Comparison of ENCODE assay signal across 9 mouse cellular contexts in genomic region chr7:64504691-64505231, GRCm38 (mm10). TPM values are rescaled to one million over a fixed set of nuclear protein-coding genes. Genes with fewer than 3 reads are reported as not detected.
DNase-seq lines count a peak whose midpoint lies in the region; ATAC-seq lines count a peak whose summit lies in the region.
"Had no signal": no experiment of that assay in that cellular context is flagged by ENCODE, and none has a peak within 500 bp of the region (broad histone marks: within the 10 kb centered on the region; RNA-seq: fewer than 3 reads in every experiment).

No protein-coding gene starts in this region.

- no peaks in the 10 kb centered on the region; the same call in 1 of the 2 replicates for H3K36me3 ChIP-seq in midbrain, embryonic 12.5 days
- H3K36me3 ChIP-seq: liver, embryonic 15.5 days had no signal

- peak overlapping the region; percentile 20; the same call in 1 of the 2 replicates for H3K4me3 ChIP-seq in midbrain, embryonic 12.5 days
- H3K4me3 ChIP-seq: liver, embryonic 15.5 days had no signal

- H3K4me1 ChIP-seq in midbrain, embryonic 12.5 days = peaks cover 35% of the 10 kb centered on the region
- H3K4me1 ChIP-seq: liver, embryonic 15.5 days had no signal

- 29% methylated on average over 7 of the region's 8 CpGs for WGBS in midbrain, embryonic 12.5 days

- ATAC-seq in midbrain, embryonic 12.5 days (ENCODE audit: low FRiP score, low read depth) = no peak

- H3K27me3 ChIP-seq in midbrain, embryonic 12.5 days = peaks cover 14% of the 10 kb centered on the region

- peak overlapping the region; percentile 43 for H3K4me2 ChIP-seq in midbrain, embryonic 12.5 days (replicated peaks)
- H3K4me2 ChIP-seq: liver, embryonic 15.5 days had no signal

- no peak overlapping the region for H3K9ac ChIP-seq in midbrain, embryonic 12.5 days (replicated peaks)
- H3K9ac ChIP-seq: liver, embryonic 15.5 days had no signal

- peak overlapping the region; percentile 2; the same call in 1 of the 2 replicates for H3K27ac ChIP-seq in midbrain, embryonic 12.5 days (replicated peaks)
- H3K27ac ChIP-seq: liver, embryonic 15.5 days had no signal

- H3K9me3 ChIP-seq in midbrain, embryonic 12.5 days = no peaks in the 10 kb centered on the region
- H3K9me3 ChIP-seq: liver, embryonic 15.5 days had no signal

- peak; percentile 1 for DNase-seq in thymus, postnatal 14 days
- DNase-seq in thymus, postnatal 36 days = no peak
- peak; percentile 59 to 63 for DNase-seq in frontal cortex, postnatal 36 days (ENCODE audit: low spot score in 2 of 2)
- DNase-seq in testis, postnatal 10 days (ENCODE audit: low spot score) = peak; percentile 45
- DNase-seq in heart, adult 8-10 months (ENCODE audit: low spot score) = no peak
- no peak for DNase-seq in urinary bladder, postnatal 10 days (ENCODE audit: low spot score)
- DNase-seq in B cell, adult 2 months = no peak

RNA-seq across cellular contexts. Expression of gene Apba2, which starts 3.3 kb away (rescaled TPM):
- 120 and 125 TPM in 2 replicates for polyA plus RNA-seq in midbrain, embryonic 12.5 days (2016; fragmentation: Nextera tagmentation; extraction: Ambion mirVana)
- total RNA-seq in heart, adult 8-10 months (2022) = 1 to 10 TPM; 1.1 to 1.9 (median 1.4) TPM

Comparison
In these comparisons a context has a peak if more than half of its experiments do, and no peak if none do; other contexts are left out.
1. DNase-seq: peak in thymus, postnatal 14 days (single experiment), frontal cortex, postnatal 36 days (2 of 2) and testis, postnatal 10 days (single experiment); none in thymus, postnatal 36 days (0 of 2), heart, adult 8-10 months (single experiment), urinary bladder, postnatal 10 days (single experiment) and B cell, adult 2 months (0 of 2).